Mouse (Mus musculus): Measurements from ENCODE around the gene Itga4.

Gene Itga4

DNA sequence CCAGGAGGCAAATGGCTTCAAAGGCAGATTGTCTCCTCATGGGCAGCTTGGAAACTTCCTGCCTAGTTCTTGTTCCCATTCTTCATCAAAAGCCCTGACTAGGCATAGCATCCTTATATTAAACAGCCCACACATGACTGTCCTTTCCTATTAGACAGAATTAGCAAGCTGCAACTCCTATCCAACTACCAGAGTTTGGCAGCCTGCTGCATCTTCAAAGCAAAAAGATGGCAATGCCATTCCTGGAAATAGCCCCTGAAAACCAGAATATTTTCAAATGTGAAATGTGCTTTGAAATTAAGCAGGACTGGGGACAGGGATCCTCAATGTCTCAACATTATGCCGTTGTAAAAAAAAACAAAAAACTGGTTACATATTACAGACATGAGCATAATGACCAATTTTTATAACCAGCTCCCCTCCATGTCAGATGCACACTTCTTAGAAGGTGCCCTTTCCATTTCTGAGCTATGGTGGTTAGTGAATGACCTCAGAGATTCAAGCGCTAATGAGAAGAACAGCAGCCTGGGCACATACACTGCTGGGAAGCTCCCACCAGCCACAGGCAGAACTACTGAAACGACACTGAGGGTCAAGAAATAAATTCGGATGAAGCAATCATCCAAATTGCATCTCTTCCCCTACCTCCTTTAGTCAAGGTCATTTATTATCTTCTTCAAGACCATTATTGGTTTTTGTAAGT lies 97.0 kb downstream of the Itga4 start:
- no peak for DNase-seq (ENCODE audit: low read depth, low spot score)

DNA sequence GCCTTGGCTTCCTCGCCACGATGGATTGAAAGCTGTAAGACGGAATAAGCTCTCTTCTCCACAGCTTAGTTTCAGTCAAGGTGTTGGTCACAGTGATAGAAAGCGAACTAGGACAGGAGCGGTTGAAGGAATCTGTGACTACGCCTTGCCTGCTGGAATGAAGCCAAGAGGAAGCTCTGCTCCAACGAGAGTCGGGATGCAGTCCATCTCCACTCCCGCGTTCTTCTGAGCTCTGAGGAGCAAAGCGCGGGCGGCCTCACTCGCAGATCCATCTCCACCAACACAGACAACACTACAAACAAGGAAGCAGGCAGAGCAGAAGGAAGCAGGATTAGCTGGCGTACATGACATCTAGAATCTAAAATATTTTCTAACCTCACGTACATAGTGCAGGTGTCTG lies 99.5 kb downstream of the Itga4 start:
- no peak for DNase-seq (ENCODE audit: low read depth, low spot score)

DNA sequence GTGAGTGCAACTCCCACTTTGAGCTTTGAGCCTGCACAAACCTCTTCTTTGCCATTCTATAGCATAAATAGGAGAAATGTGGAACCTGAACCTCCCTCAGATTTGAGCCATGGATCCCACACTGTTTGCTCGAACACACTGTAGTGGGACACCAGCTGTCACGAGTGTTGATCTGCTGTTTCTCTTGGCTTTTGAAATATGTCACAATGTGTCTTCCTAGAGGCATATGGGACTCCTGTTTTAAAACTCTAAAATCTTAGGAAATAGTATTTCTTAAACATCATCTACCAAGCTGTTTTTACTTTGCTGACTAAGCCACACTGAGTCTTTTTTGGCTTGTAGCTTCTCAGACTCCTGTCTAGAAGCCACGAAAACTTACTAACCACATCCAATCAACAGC lies 102.6 kb downstream of the Itga4 start:
- no peak for DNase-seq (ENCODE audit: low read depth, low spot score)

DNA sequence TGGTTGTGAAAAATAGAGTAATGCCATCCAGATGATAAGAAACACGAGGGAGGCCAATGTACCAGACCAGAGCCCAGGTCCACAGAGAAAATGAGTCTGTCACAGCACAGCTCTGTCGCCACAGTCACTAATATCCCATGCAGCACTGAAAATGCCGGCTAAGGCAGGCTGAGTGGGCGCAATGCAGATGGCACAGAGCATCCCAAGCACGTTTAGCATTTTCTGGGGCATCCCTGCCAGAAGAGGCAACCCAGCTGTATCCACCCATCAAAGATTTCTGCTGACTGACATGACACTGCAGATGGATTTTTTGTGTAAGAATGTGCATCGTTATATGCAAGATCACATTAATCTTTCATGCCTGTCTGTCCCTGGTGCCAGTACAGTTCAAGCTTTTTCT lies 106.8 kb downstream of the Itga4 start:
- no peak for DNase-seq (ENCODE audit: low read depth, low spot score)

- DNase-seq (ENCODE audit: low read depth, low spot score) = no peak
Observed at GRCm38 (mm10) chr2:79363920-79364319, 108.7 kb downstream of the Itga4 start.

DNA sequence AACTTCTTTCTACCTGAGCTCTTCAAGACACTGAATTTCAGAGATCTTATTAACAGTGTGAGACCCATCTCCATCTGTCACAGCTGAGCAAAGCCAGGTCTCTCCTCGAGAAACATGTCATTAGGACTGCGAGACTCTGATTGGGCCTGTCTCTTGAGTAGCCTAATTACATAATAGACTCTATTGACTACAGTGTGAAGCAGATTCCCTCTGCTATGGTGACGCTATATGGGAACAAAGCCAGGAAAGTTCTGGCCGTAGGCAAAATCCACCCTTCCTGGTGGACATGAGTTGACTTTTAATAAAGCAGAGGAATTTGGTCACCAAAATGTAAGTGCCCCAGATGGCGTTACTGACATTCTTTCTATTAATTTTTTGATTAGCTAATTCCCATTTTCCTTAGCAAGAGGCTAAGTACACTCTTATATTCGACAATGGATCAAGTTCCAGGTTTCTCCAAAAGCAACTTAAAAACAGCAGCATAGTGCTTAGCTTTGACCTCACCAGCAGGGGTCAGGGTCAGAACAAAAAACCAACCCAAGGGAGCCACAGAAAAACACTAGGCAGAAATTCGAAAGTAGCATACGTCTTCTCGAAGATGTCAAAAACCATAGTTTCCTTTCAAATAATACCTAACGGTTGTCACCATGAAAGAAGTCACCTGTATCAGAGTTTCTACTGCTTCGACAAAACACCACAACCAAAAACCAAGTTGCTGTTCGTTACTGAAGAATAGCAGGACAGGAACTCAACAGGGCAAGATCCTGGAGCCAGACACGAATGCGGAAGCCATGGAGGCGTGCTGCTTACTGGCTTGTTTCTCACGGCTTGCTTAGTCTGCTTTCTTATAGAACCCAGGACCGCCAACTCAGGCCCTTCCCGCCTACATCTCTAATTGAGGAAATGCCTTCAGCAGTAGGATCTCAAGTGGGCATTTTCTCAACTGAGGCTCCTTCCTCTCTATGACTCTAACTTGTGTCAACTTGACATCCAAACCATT lies 112.5 kb downstream of the Itga4 start:
- DNase-seq (ENCODE audit: low read depth, low spot score) = no peak

DNA sequence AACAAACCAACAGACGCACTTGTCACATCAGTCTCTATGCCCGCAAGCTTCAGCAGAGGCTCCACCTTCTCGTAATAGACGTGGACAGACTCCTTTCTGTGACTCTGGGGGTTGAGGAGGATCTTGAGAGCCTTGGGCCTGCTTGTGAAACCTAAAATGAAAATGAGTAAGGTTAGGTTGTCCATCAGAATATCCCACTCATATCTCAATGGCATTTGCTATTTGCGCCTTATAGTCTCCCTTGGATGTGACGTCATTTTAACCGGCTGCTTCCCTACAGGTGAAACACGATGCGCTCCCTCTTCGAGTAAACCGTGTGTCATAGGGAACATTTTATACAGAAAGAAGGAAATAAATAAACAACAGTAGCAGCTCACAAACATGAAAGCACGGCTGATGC lies 113.4 kb downstream of the Itga4 start:
- DNase-seq (ENCODE audit: low read depth, low spot score) = no peak

DNA sequence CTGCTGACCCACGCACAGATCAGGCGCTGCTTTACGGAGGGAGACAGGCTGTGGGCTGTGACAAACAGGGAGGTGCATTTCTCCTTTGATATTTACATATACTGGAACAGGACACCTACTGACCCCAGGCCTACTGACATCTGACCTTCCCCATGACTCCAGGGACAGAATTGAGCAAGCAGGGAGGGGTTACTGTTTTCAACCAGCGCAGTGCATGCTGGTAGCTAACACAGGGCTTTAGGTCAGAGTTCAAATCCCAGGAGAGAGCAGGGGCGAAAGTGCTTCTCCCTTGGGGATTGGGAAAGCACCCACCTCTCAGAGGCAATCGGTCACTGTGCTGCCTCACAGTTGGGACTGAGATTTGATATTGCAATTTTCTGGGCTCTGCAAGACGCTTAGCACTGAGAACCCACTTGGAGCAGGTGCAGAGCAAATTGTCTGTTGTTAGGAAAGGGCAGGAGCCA lies 113.9 kb downstream of the Itga4 start:
- DNase-seq (ENCODE audit: low read depth, low spot score) = no peak

DNA sequence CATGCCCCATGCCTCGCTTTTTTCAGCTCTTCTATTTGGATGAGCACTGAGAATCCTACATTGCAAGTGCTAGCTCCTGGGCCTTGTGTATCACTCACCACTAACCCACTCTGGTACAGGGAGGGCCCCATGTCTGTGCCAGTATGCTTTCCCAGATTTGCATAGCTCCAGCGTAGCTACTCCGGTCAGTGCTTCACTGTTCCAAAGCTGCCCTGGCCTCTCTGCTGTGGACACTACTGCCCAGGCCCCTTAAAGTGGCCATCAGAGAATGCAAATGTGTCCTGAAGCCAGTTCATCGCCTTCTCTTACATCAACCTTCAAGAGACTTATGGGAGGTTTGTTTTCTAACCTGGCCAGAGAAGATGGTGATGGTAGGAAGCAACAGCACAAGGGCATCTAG lies 114.7 kb downstream of the Itga4 start:
- DNase-seq (ENCODE audit: low read depth, low spot score) = no peak

- no peak for DNase-seq (ENCODE audit: low read depth, low spot score)
Observed at GRCm38 (mm10) chr2:79370711-79371312, 115.6 kb downstream of the Itga4 start.

DNA sequence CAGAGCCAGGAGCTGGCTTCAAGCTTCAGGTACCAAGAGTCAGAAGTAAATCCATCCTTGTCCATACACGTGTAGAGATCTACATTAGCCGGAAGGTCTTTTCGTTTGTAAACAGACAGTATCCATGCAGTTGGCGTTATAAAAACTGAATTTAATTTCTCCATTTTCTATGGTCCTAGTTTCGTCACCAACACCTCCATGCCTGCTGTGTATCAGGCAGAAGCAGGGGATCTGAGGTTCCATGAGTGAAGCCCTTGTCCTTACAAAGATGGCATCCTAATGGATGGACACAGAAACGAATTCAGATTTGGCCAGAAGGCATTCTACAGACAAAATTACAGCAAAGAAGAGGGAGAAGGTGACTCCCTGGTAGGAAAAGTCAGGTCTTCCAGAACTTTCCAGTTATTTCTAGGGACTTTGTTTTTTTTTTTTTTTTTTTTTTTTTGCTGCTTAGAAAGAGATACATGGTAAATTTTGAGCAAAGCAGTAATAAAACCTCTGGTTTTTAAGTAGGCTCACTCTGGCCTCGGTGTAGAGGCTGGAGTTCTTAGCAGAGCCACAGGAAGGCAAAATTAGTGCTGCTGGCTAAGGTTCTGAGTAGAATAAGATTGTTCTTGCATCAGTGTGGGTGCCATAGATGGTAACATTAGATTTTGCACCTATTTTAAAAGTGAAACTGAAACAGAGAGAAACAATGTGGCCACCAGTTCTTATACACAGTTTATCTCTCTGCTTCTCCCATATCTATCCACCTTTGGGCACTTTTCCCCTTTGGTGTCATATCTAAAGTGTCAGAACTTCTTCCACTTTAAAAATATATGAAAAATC lies 116.3 kb downstream of the Itga4 start:
- DNase-seq (ENCODE audit: low read depth, low spot score) = no peak

DNA sequence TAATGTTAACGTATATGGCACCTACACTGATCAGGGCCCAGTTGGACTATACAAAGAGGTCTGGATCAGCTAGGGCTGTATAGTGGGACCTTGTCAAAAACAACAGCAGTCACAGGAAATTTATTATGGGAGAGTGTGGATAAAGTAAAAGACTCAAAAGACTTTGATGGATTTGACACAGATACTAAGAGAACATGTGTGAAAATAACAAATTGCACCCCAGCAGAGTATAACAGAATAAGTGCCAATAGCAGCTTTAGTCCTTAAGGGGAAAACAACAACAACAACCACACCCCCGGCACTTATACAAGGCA lies 116.9 kb downstream of the Itga4 start:
- DNase-seq (ENCODE audit: low read depth, low spot score) = no peak

DNA sequence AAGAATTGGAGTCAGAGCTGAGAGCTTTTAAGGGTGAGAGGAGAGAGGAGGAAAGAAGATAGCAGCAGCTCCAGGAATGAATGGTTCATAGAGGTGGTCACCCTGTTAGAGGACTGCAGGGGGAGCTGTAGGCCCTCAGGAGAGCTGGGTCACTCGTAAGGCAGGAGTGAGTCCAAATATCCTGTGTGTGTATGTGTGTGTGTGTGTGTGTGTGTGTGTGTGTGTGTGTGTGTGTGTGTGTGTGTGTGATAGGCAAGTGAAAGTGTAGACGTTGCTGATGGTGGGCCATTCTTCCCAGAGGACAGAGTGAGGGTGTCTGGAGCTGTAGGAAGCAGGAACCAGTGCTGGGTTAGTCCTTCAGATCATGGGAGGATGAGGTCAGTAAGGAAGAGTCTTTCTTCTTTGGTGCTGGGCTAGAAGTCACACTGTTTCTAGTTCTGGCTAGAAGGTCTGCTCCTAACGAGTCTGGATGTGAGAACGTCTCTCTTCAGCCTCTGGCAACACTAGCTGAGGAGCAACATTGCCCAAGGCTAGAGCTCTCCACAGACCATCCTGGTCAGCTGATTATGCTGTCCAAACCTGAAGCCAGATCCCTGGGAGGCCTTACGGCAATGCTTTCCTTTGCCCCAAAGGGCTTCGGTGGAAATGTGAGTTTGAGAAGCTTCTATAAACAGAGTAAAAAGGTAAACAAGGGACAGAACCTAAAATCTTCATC lies 117.4 kb downstream of the Itga4 start:
- DNase-seq (ENCODE audit: low read depth, low spot score) = peak; percentile 63

- no peak for DNase-seq (ENCODE audit: low read depth, low spot score)
Observed at GRCm38 (mm10) chr2:79378346-79379086, 123.3 kb downstream of the Itga4 start.

GRCm38 (mm10) chr2:79379087-79380041 lies 124.1 kb downstream of the Itga4 start:
- no peak for DNase-seq (ENCODE audit: low read depth, low spot score)

Data from retina, postnatal 7 days (tissue).